In genomic region chr7:13038621-13039169, GRCm38 (mm10) we compare ENCODE assay signal across 8 mouse cellular contexts. TPM values are rescaled to one million over a fixed set of nuclear protein-coding genes. Genes with fewer than 3 reads are reported as not detected.
DNase-seq lines count a peak whose midpoint lies in the region; ATAC-seq lines count a peak whose summit lies in the region.

No protein-coding gene starts in this region.

- H3K4me3 ChIP-seq in erythroblast, embryonic 14.5 days (replicated peaks): peak overlapping the region; percentile 85
- H3K4me3 ChIP-seq in hindbrain, embryonic 13.5 days: peak overlapping the region; percentile 80
- H3K4me3 ChIP-seq in liver, embryonic 11.5 days (ENCODE audit: low read depth, low read length): peak overlapping the region; percentile 85

- peak overlapping the region; percentile 100 for H3K27ac ChIP-seq in hindbrain, embryonic 13.5 days
- peak overlapping the region; percentile 98 for H3K27ac ChIP-seq in liver, embryonic 11.5 days (ENCODE audit: low read depth, low read length)

- peaks cover 57% of the 10 kb centered on the region for H3K4me1 ChIP-seq in erythroblast, embryonic 14.5 days (ENCODE audit: control insufficient read depth)
- H3K4me1 ChIP-seq in hindbrain, embryonic 13.5 days (replicated peaks): peaks cover 46% of the 10 kb centered on the region
- H3K4me1 ChIP-seq in liver, embryonic 11.5 days (replicated peaks; ENCODE audit: control insufficient read depth, insufficient read depth, low read length): peaks cover 31% of the 10 kb centered on the region

- no peak for ATAC-seq in erythroblast, adult 5-6 weeks (replicated peaks; ENCODE audit: low FRiP score, poor library complexity, severe bottlenecking)
- no peak for ATAC-seq in hindbrain, embryonic 13.5 days (ENCODE audit: low FRiP score)
- no peak for ATAC-seq in liver, embryonic 11.5 days (replicated peaks; ENCODE audit: low FRiP score)
- peak; percentile 7; the same call in 1 of the 2 replicates for ATAC-seq in neutrophil, adult 5-6 weeks (ENCODE audit: extremely low read depth, insufficient number of reproducible peaks, low FRiP score, poor library complexity, severe bottlenecking)

- H3K4me2 ChIP-seq in hindbrain, embryonic 13.5 days: peak overlapping the region; percentile 89
- H3K4me2 ChIP-seq in liver, embryonic 11.5 days: peak overlapping the region; percentile 94

- peaks cover 11% of the 10 kb centered on the region for H3K9me3 ChIP-seq in erythroblast, embryonic 14.5 days (ENCODE audit: control insufficient read depth, low read length)
- peaks cover 4% of the 10 kb centered on the region; the same call in 1 of the 2 replicates for H3K9me3 ChIP-seq in hindbrain, embryonic 13.5 days
- H3K9me3 ChIP-seq in liver, embryonic 11.5 days (ENCODE audit: control insufficient read depth, low read length): peaks cover 3% of the 10 kb centered on the region; the same call in 1 of the 2 replicates

- WGBS in hindbrain, embryonic 13.5 days: 26% methylated on average over 15 of the region's 15 CpGs
- WGBS in liver, embryonic 11.5 days: 16% methylated on average over 15 of the region's 15 CpGs

- peaks cover 29% of the 10 kb centered on the region for H3K36me3 ChIP-seq in erythroblast, embryonic 14.5 days (ENCODE audit: control insufficient read depth)
- H3K36me3 ChIP-seq in hindbrain, embryonic 13.5 days: peaks cover 16% of the 10 kb centered on the region
- H3K36me3 ChIP-seq in liver, embryonic 11.5 days (ENCODE audit: control insufficient read depth, insufficient read depth, low read length): peaks cover 12% of the 10 kb centered on the region

- peak overlapping the region; percentile 99 for H3K9ac ChIP-seq in hindbrain, embryonic 13.5 days
- H3K9ac ChIP-seq in liver, embryonic 11.5 days (ENCODE audit: low read depth, low read length): peak overlapping the region; percentile 99

- DNase-seq in adipocyte (ENCODE audit: low spot score): peak; percentile 62
- DNase-seq in liver, embryonic 11.5 days (ENCODE audit: low spot score): peak; percentile 43
- DNase-seq in thymus, postnatal 10 days (ENCODE audit: low spot score in 2 of 2): no peak
- DNase-seq in thymus, postnatal 14 days: no peak

- H3K27me3 ChIP-seq in erythroblast, embryonic 14.5 days (ENCODE audit: control insufficient read depth): peaks cover 34% of the 10 kb centered on the region
- H3K27me3 ChIP-seq in hindbrain, embryonic 13.5 days: peaks cover 32% of the 10 kb centered on the region
- peaks cover 20% of the 10 kb centered on the region for H3K27me3 ChIP-seq in liver, embryonic 11.5 days (replicated peaks; ENCODE audit: control insufficient read depth, insufficient read depth, low read length)

RNA-seq across cellular contexts. Expression of gene Ube2m, which starts 0.6 kb away (rescaled TPM):
- polyA plus RNA-seq in erythroblast, embryonic 14.5 days (2012): 22.8 and 28.8 TPM in 2 replicates
- 45.0 and 92.0 TPM in 2 replicates for total RNA-seq in erythroblast, adult 5-6 weeks (2015; ENCODE audit: low replicate concordance)
- 32.8 and 112 TPM in 2 replicates for total RNA-seq in erythroblast, adult 5-6 weeks (2017; ENCODE audit: low replicate concordance)
- 80.3 and 95.9 TPM in 2 replicates for polyA plus RNA-seq in hindbrain, embryonic 13.5 days (2015; fragmentation: Nextera tagmentation; extraction: Ambion mirVana)
- 178 and 183 TPM in 2 replicates for polyA plus RNA-seq in liver, embryonic 11.5 days (2014; fragmentation: Nextera tagmentation; extraction: Ambion mirVana)
- 75.1 and 83.5 TPM in 2 replicates for total RNA-seq in neutrophil, adult 5-6 weeks (2017)

RNA-seq across cellular contexts. Expression of gene Chmp2a, which starts 4.1 kb away (rescaled TPM):
- 39.9 and 103 TPM in 2 replicates for polyA plus RNA-seq in erythroblast, embryonic 14.5 days (2012)
- 97.4 and 99.3 TPM in 2 replicates for total RNA-seq in erythroblast, adult 5-6 weeks (2015; ENCODE audit: low replicate concordance)
- 144 and 170 TPM in 2 replicates for total RNA-seq in erythroblast, adult 5-6 weeks (2017; ENCODE audit: low replicate concordance)
- polyA plus RNA-seq in hindbrain, embryonic 13.5 days (2015; fragmentation: Nextera tagmentation; extraction: Ambion mirVana): 181 and 184 TPM in 2 replicates
- 134 and 142 TPM in 2 replicates for polyA plus RNA-seq in liver, embryonic 11.5 days (2014; fragmentation: Nextera tagmentation; extraction: Ambion mirVana)
- 199 and 209 TPM in 2 replicates for total RNA-seq in neutrophil, adult 5-6 weeks (2017)

RNA-seq across cellular contexts. Expression of gene Mzf1, which starts 15.9 kb away (rescaled TPM):
- polyA plus RNA-seq in erythroblast, embryonic 14.5 days (2012): 0.03 TPM in 2 replicates
- total RNA-seq in erythroblast, adult 5-6 weeks (2015; ENCODE audit: low replicate concordance): not detected in 2 replicates
- 0.56 TPM in 1 of 2 replicates, not detected in the other for total RNA-seq in erythroblast, adult 5-6 weeks (2017; ENCODE audit: low replicate concordance)
- polyA plus RNA-seq in hindbrain, embryonic 13.5 days (2015; fragmentation: Nextera tagmentation; extraction: Ambion mirVana): 6.0 and 6.7 TPM in 2 replicates
- polyA plus RNA-seq in liver, embryonic 11.5 days (2014; fragmentation: Nextera tagmentation; extraction: Ambion mirVana): 1.6 and 1.9 TPM in 2 replicates
- total RNA-seq in neutrophil, adult 5-6 weeks (2017): 0.70 and 1.1 TPM in 2 replicates

RNA-seq across cellular contexts. Expression of gene Zbtb45, which starts 28.9 kb away (rescaled TPM):
- polyA plus RNA-seq in erythroblast, embryonic 14.5 days (2012): 6.7 and 7.7 TPM in 2 replicates
- 2.7 and 8.2 TPM in 2 replicates for total RNA-seq in erythroblast, adult 5-6 weeks (2015; ENCODE audit: low replicate concordance)
- total RNA-seq in erythroblast, adult 5-6 weeks (2017; ENCODE audit: low replicate concordance): 21.2 and 23.4 TPM in 2 replicates
- polyA plus RNA-seq in hindbrain, embryonic 13.5 days (2015; fragmentation: Nextera tagmentation; extraction: Ambion mirVana): 37.0 and 37.4 TPM in 2 replicates
- 27.5 and 27.9 TPM in 2 replicates for polyA plus RNA-seq in liver, embryonic 11.5 days (2014; fragmentation: Nextera tagmentation; extraction: Ambion mirVana)
- total RNA-seq in neutrophil, adult 5-6 weeks (2017): 1.1 and 3.6 TPM in 2 replicates

RNA-seq across cellular contexts. Expression of gene Trim28, which starts 39.8 kb away (rescaled TPM):
- polyA plus RNA-seq in erythroblast, embryonic 14.5 days (2012): 16.2 and 17.6 TPM in 2 replicates
- 209 and 235 TPM in 2 replicates for total RNA-seq in erythroblast, adult 5-6 weeks (2015; ENCODE audit: low replicate concordance)
- 226 and 257 TPM in 2 replicates for total RNA-seq in erythroblast, adult 5-6 weeks (2017; ENCODE audit: low replicate concordance)
- 216 and 239 TPM in 2 replicates for polyA plus RNA-seq in hindbrain, embryonic 13.5 days (2015; fragmentation: Nextera tagmentation; extraction: Ambion mirVana)
- polyA plus RNA-seq in liver, embryonic 11.5 days (2014; fragmentation: Nextera tagmentation; extraction: Ambion mirVana): 339 and 346 TPM in 2 replicates
- total RNA-seq in neutrophil, adult 5-6 weeks (2017): 194 and 199 TPM in 2 replicates

Comparison
In these comparisons a context has a peak if more than half of its experiments do, and no peak if none do; other contexts are left out.
1. DNase-seq: peak in adipocyte (single experiment) and liver, embryonic 11.5 days (single experiment); none in thymus, postnatal 10 days (0 of 2) and thymus, postnatal 14 days (single experiment).
2. Peak in every context shown above with its lines, with median percentiles within 50 percentile points of each other: H3K4me3 ChIP-seq.